Mouse (Mus musculus) retina, embryonic 14.5 days (tissue): ENCODE measurements at regions not wholly inside any gene's neighbourhood (a gene's known extent, or its start where the extent isn't known, plus 50 kb on each side); places are given as distances from the start of the nearest gene placed in this dataset.

Experiments
- DNase-seq: peaks from one replicate; pipeline ENCODE4 v3.0.0-alpha.2; 2015; ENCODE audit warnings: low spot score

GRCm38 (mm10) chr8:12330886-12331285, 52.3 kb downstream of the A230072I06Rik start:
- DNase-seq, result no peak

- DNase-seq, result no peak
These were observed 53.0 kb downstream of the A230072I06Rik start for GRCm38 (mm10) chr8:12331652-12332051.

- DNase-seq, result no peak
These were observed 55.5 kb downstream of the A230072I06Rik start for GRCm38 (mm10) chr8:12334081-12334480.

GRCm38 (mm10) chr8:12334605-12335004, 56.0 kb downstream of the A230072I06Rik start:
- DNase-seq, result no peak

- DNase-seq, result peak; percentile 68
These were observed 55.8 kb upstream of the Sox1 start for GRCm38 (mm10) chr8:12339149-12339924.

- DNase-seq, result no peak
These were observed 54.1 kb upstream of the Sox1 start for GRCm38 (mm10) chr8:12340946-12341345.
